Mouse (Mus musculus) liver, embryonic 15.5 days (tissue): ENCODE results near the gene Atf1. TPM values are rescaled to one million over a fixed set of nuclear protein-coding genes. Genes with fewer than 3 reads are reported as not detected.

Experiments used
- ATAC-seq: fragments of 200-750 bp; cut with Nextera tagmentation; 2 replicates; pipeline ENCODE4 v1.8.0; 2017; ENCODE audit warnings: moderate number of reproducible peaks, mild to moderate bottlenecking, moderate library complexity; ENCODE audit not compliant: insufficient read depth
- H3K27ac ChIP-seq: fragments of 300-500 bp; sonication (generic); replicated peaks from 2 replicates; pipeline ENCODE4 v1.5.1; 2015; ENCODE audit warnings: mild to moderate bottlenecking, inconsistent platforms
- H3K27me3 ChIP-seq: fragments of 300-500 bp; sonication (generic); 2 replicates; pipeline ENCODE4 v1.6.1; 2015; ENCODE audit warnings: mild to moderate bottlenecking, inconsistent platforms
- H3K36me3 ChIP-seq: fragments of 300-500 bp; sonication (generic); replicated peaks from 2 replicates; pipeline ENCODE4 v1.6.1; 2015; ENCODE audit warnings: moderate library complexity, mild to moderate bottlenecking, inconsistent platforms
- H3K4me1 ChIP-seq: fragments of 300-500 bp; sonication (generic); replicated peaks from 2 replicates; pipeline ENCODE4 v1.6.1; 2015; ENCODE audit warnings: inconsistent platforms
- H3K4me2 ChIP-seq: fragments of 300-500 bp; sonication (generic); 2 replicates; pipeline ENCODE4 v1.6.1; 2015; ENCODE audit warnings: moderate library complexity, mild to moderate bottlenecking, inconsistent platforms
- H3K4me3 ChIP-seq: fragments of 300-500 bp; sonication (generic); replicated peaks from 2 replicates; pipeline ENCODE4 v1.5.1; 2015; ENCODE audit warnings: mild to moderate bottlenecking, inconsistent platforms
- H3K9ac ChIP-seq: fragments of 300-500 bp; sonication (generic); 2 replicates; pipeline ENCODE4 v1.6.1; 2015; ENCODE audit warnings: moderate library complexity, mild to moderate bottlenecking, inconsistent platforms
- H3K9me3 ChIP-seq: fragments of 300-500 bp; sonication (generic); replicated peaks from 2 replicates; pipeline ENCODE4 v1.6.1; 2016; ENCODE audit warnings: inconsistent platforms
- WGBS: fragments of 180-500 bp; shearing (Covaris S2); methylation state at CpG from one replicate; pipeline ENCODE4 v1.1.7; 2015; ENCODE audit warnings: mixed read lengths; ENCODE audit not compliant: insufficient replicate concordance; 5-methylcytosine and 5-hydroxymethylcytosine counted together
- polyA plus RNA-seq: library from polyadenylated mRNA; unstranded; fragments of >200 nt; fragmentation: Nextera tagmentation; extraction: Ambion mirVana; gene quantifications from 2 replicates; pipeline ENCODE4 v1.2.1, GENCODE M21; 2015

Gene Atf1
- polyA plus RNA-seq, 1 experiment from 2014 or later, result 34.4 TPM

- no peaks in the 10 kb centered on the region; the same call in 1 of the 2 replicates for H3K4me1 ChIP-seq
- no peak for ATAC-seq
- no peak overlapping the region for H3K4me2 ChIP-seq
- H3K27me3 ChIP-seq, result no peaks in the 10 kb centered on the region
- WGBS, result 70% methylated on average over 9 of the region's 9 CpGs
- H3K4me3 ChIP-seq, result no peak overlapping the region
- no peak overlapping the region for H3K27ac ChIP-seq
- no peaks in the 10 kb centered on the region for H3K9me3 ChIP-seq
- no peak overlapping the region for H3K9ac ChIP-seq
- peaks cover 30% of the 10 kb centered on the region; the same call in 1 of the 2 replicates for H3K36me3 ChIP-seq
Measured at GRCm38 (mm10) chr15:100216173-100216572, 11.4 kb upstream of the Atf1 start.

- Histone ChIP-seq H3K27me3 (no peaks in the 10 kb centered on the region), H3K4me3 (no peak overlapping the region), H3K9me3 (no peaks in the 10 kb centered on the region), H3K27ac (no peak overlapping the region), H3K36me3 (0 out of 2 replicates have a peak, but pooled peaks cover 12% of the 10 kb centered on the region), H3K4me1 (no peaks in the 10 kb centered on the region; the same call in 1 of the 2 replicates), H3K4me2 (no peak overlapping the region), H3K9ac (no peak overlapping the region)
- WGBS, result 80% methylated on average over 3 of the region's 3 CpGs
- no peak for ATAC-seq
Measured at GRCm38 (mm10) chr15:100218018-100218417, 9.6 kb upstream of the Atf1 start.

- Histone ChIP-seq H3K36me3 (0 out of 2 replicates have a peak, but pooled peaks cover 12% of the 10 kb centered on the region), H3K4me3 (no peak overlapping the region), H3K9me3 (no peaks in the 10 kb centered on the region), H3K4me1 (peaks cover under 1% of the 10 kb centered on the region; the same call in 1 of the 2 replicates), H3K27ac (no peak overlapping the region), H3K27me3 (no peaks in the 10 kb centered on the region), H3K4me2 (no peak overlapping the region), H3K9ac (no peak overlapping the region)
- ATAC-seq, result no peak
- 32% methylated on average over 1 of the region's 1 CpGs for WGBS
Measured at GRCm38 (mm10) chr15:100219396-100219795, 8.2 kb upstream of the Atf1 start.

GRCm38 (mm10) chr15:100220916-100221315 lies 6.7 kb upstream of the Atf1 start:
- WGBS, result 73% methylated on average over 7 of the region's 7 CpGs
- no peak overlapping the region for H3K27ac ChIP-seq
- no peak overlapping the region for H3K4me3 ChIP-seq
- no peaks in the 10 kb centered on the region for H3K27me3 ChIP-seq
- H3K9ac ChIP-seq, result no peak overlapping the region
- no peaks in the 10 kb centered on the region for H3K9me3 ChIP-seq
- H3K4me2 ChIP-seq, result no peak overlapping the region
- no peak for ATAC-seq
- 0 out of 2 replicates have a peak, but pooled peaks cover 6% of the 10 kb centered on the region for H3K36me3 ChIP-seq
- peaks cover 14% of the 10 kb centered on the region for H3K4me1 ChIP-seq

- Histone ChIP-seq H3K4me3 (no peak overlapping the region), H3K36me3 (no peaks in the 10 kb centered on the region), H3K4me1 (peaks cover 45% of the 10 kb centered on the region), H3K4me2 (no peak overlapping the region), H3K9me3 (no peaks in the 10 kb centered on the region), H3K27me3 (no peaks in the 10 kb centered on the region), H3K27ac (0 out of 2 replicates have a peak overlapping the region, but pooled peaks have one; percentile 99), H3K9ac (no peak overlapping the region)
- no peak for ATAC-seq
- WGBS, result 85% methylated on average over 4 of the region's 4 CpGs
Measured at GRCm38 (mm10) chr15:100225381-100225780, 2.2 kb upstream of the Atf1 start.

GRCm38 (mm10) chr15:100225891-100226290 lies 1.7 kb upstream of the Atf1 start:
- no peaks in the 10 kb centered on the region for H3K27me3 ChIP-seq
- ATAC-seq, result no peak
- peak overlapping the region; percentile 71 for H3K4me2 ChIP-seq
- H3K9me3 ChIP-seq, result no peaks in the 10 kb centered on the region
- 84% methylated on average over 1 of the region's 1 CpGs for WGBS
- no peak overlapping the region for H3K4me3 ChIP-seq
- H3K4me1 ChIP-seq, result peaks cover 50% of the 10 kb centered on the region
- H3K9ac ChIP-seq, result no peak overlapping the region
- no peaks in the 10 kb centered on the region for H3K36me3 ChIP-seq
- H3K27ac ChIP-seq, result peak overlapping the region; percentile 99

- Histone ChIP-seq H3K27me3 (no peaks in the 10 kb centered on the region), H3K36me3 (0 out of 2 replicates have a peak, but pooled peaks cover 2% of the 10 kb centered on the region), H3K4me1 (peaks cover 63% of the 10 kb centered on the region), H3K27ac (peak overlapping the region; percentile 99), H3K4me2 (peak overlapping the region; percentile 71), H3K4me3 (peak overlapping the region; percentile 92), H3K9ac (peak overlapping the region; percentile 94), H3K9me3 (no peaks in the 10 kb centered on the region)
- ATAC-seq, result peak; percentile 79
- under 1% methylated on average over 17 of the region's 17 CpGs for WGBS
Measured at GRCm38 (mm10) chr15:100227031-100227662, 472 bp upstream of the Atf1 start.

GRCm38 (mm10) chr15:100228535-100229336 lies 1.1 kb downstream of the Atf1 start:
- Histone ChIP-seq H3K36me3 (peaks cover 18% of the 10 kb centered on the region), H3K9me3 (no peaks in the 10 kb centered on the region), H3K4me2 (peak overlapping the region; percentile 71), H3K27me3 (no peaks in the 10 kb centered on the region), H3K4me3 (peak overlapping the region; percentile 92), H3K9ac (peak overlapping the region; percentile 94), H3K27ac (peak overlapping the region; percentile 99), H3K4me1 (peaks cover 69% of the 10 kb centered on the region)
- 2% methylated on average over 16 of the region's 16 CpGs for WGBS
- ATAC-seq, result 0 out of 2 replicates have a peak, but pooled peaks have one; percentile 7

GRCm38 (mm10) chr15:100230655-100231054 lies 3.0 kb downstream of the Atf1 start:
- Histone ChIP-seq H3K9ac (0 out of 2 replicates have a peak overlapping the region, but pooled peaks have one; percentile 23), H3K4me3 (peak overlapping the region; percentile 92; the same call in 1 of the 2 replicates), H3K9me3 (no peaks in the 10 kb centered on the region), H3K27me3 (no peaks in the 10 kb centered on the region), H3K4me2 (peak overlapping the region; percentile 71; the same call in 1 of the 2 replicates), H3K4me1 (peaks cover 74% of the 10 kb centered on the region), H3K27ac (peak overlapping the region; percentile 21; the same call in 1 of the 2 replicates), H3K36me3 (peaks cover 37% of the 10 kb centered on the region)
- 42% methylated on average over 1 of the region's 1 CpGs for WGBS
- ATAC-seq, result no peak

- no peak overlapping the region for H3K9ac ChIP-seq
- H3K27me3 ChIP-seq, result no peaks in the 10 kb centered on the region
- peaks cover 65% of the 10 kb centered on the region for H3K4me1 ChIP-seq
- H3K27ac ChIP-seq, result 0 out of 2 replicates have a peak overlapping the region, but pooled peaks have one; percentile 19
- 63% methylated on average over 14 of the region's 14 CpGs for WGBS
- ATAC-seq, result no peak
- H3K9me3 ChIP-seq, result no peaks in the 10 kb centered on the region
- H3K4me3 ChIP-seq, result no peak overlapping the region; the same call in 1 of the 2 replicates
- H3K4me2 ChIP-seq, result no peak overlapping the region; the same call in 1 of the 2 replicates
- peaks cover 49% of the 10 kb centered on the region for H3K36me3 ChIP-seq
Measured at GRCm38 (mm10) chr15:100231616-100232525, 4.3 kb downstream of the Atf1 start.
